Mouse (Mus musculus): ENCODE measurements around the gene Pank3. TPM values are rescaled to one million over a fixed set of nuclear protein-coding genes. Genes with fewer than 3 reads are reported as not detected.

Pank3 gene
- polyA plus RNA-seq, 1 experiment from 2014 or later, result 30.3 TPM

- no peak overlapping the region for H3K4me3 ChIP-seq (replicated peaks)
- H3K9me3 ChIP-seq, result no peaks in the 10 kb centered on the region
- 0 out of 2 replicates have a peak, but pooled peaks cover 3% of the 10 kb centered on the region for H3K4me1 ChIP-seq
- 53% methylated on average over 6 of the region's 6 CpGs for WGBS
- H3K36me3 ChIP-seq (replicated peaks), result no peaks in the 10 kb centered on the region
- H3K9ac ChIP-seq, result no peak overlapping the region
- no peak overlapping the region for H3K27ac ChIP-seq
- no peaks in the 10 kb centered on the region; the same call in 1 of the 2 replicates for H3K27me3 ChIP-seq
- no peak for ATAC-seq (ENCODE audit: low FRiP score)
- H3K4me2 ChIP-seq, result no peak overlapping the region
These were observed 13.7 kb upstream of the Pank3 start for GRCm38 (mm10) chr11:35755546-35755945.

- Histone ChIP-seq H3K4me2 (no peak overlapping the region), H3K9ac (no peak overlapping the region), H3K36me3 (replicated peaks) (no peaks in the 10 kb centered on the region), H3K9me3 (no peaks in the 10 kb centered on the region), H3K4me3 (replicated peaks) (no peak overlapping the region), H3K4me1 (0 out of 2 replicates have a peak, but pooled peaks cover 3% of the 10 kb centered on the region), H3K27me3 (no peaks in the 10 kb centered on the region; the same call in 1 of the 2 replicates), H3K27ac (no peak overlapping the region)
- no peak for ATAC-seq (ENCODE audit: low FRiP score)
- 87% methylated on average over 11 of the region's 11 CpGs for WGBS
These were observed 12.6 kb upstream of the Pank3 start for GRCm38 (mm10) chr11:35756411-35757303.

- Histone ChIP-seq H3K27ac (no peak overlapping the region), H3K4me2 (no peak overlapping the region), H3K9me3 (no peaks in the 10 kb centered on the region), H3K9ac (no peak overlapping the region), H3K4me3 (replicated peaks) (no peak overlapping the region), H3K36me3 (replicated peaks) (no peaks in the 10 kb centered on the region), H3K27me3 (peaks cover 3% of the 10 kb centered on the region; the same call in 1 of the 2 replicates), H3K4me1 (0 out of 2 replicates have a peak, but pooled peaks cover 3% of the 10 kb centered on the region)
- ATAC-seq (ENCODE audit: low FRiP score), result no peak
- 88% methylated on average over 7 of the region's 7 CpGs for WGBS
These were observed 9.2 kb upstream of the Pank3 start for GRCm38 (mm10) chr11:35760001-35760626.

GRCm38 (mm10) chr11:35760627-35761003 lies 8.7 kb upstream of the Pank3 start:
- 0 out of 2 replicates have a peak, but pooled peaks cover 3% of the 10 kb centered on the region for H3K4me1 ChIP-seq
- H3K27ac ChIP-seq, result no peak overlapping the region
- H3K4me2 ChIP-seq, result no peak overlapping the region
- WGBS, result 96% methylated on average over 4 of the region's 4 CpGs
- no peaks in the 10 kb centered on the region for H3K36me3 ChIP-seq (replicated peaks)
- H3K4me3 ChIP-seq (replicated peaks), result no peak overlapping the region
- ATAC-seq (ENCODE audit: low FRiP score), result no peak
- H3K9ac ChIP-seq, result no peak overlapping the region
- H3K9me3 ChIP-seq, result no peaks in the 10 kb centered on the region
- peaks cover 3% of the 10 kb centered on the region; the same call in 1 of the 2 replicates for H3K27me3 ChIP-seq

GRCm38 (mm10) chr11:35766845-35767244 lies 2.4 kb upstream of the Pank3 start:
- Histone ChIP-seq H3K4me1 (peaks cover 14% of the 10 kb centered on the region), H3K27ac (no peak overlapping the region), H3K4me3 (replicated peaks) (no peak overlapping the region), H3K4me2 (no peak overlapping the region), H3K9ac (no peak overlapping the region), H3K9me3 (no peaks in the 10 kb centered on the region), H3K27me3 (0 out of 2 replicates have a peak, but pooled peaks cover 3% of the 10 kb centered on the region), H3K36me3 (replicated peaks) (0 out of 2 replicates have a peak, but pooled peaks cover 2% of the 10 kb centered on the region)
- no peak for ATAC-seq (ENCODE audit: low FRiP score)
- WGBS, result 91% methylated on average over 5 of the region's 5 CpGs

DNA sequence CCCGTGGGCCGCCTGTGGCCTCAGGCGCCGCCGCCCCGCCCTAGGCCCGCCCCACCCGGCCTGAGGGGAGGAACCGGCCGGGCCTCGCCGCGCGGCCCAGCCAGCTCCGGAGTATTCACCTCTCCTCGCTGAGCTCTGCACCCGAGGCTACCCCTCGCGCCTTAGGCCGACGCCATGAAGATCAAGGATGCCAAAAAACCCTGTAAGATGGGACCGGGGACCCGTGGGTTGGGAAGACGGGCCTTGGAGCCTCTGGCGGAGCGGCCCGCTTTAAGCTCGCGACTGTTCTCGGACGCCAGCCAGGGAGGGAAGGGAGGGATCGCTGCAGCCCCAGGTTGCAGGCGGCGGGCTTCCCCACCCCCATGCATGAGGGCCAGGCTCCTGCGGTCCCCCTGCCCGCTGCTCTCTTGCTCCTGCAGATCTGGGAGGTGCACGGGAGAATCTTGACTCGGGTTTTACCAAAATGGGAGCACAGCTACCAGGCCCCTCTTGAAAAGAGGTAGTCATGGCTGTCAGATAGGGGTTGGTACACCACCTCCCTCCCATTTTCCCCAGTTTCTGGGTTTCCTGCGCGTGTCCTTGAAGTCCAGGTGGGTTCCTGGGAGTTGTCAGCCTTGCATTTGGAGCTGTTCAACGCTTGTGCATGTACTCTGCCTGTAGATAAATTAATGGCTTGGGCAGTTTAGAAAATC lies 608 bp downstream of the Pank3 start:
- Histone ChIP-seq H3K4me1 (peaks cover 16% of the 10 kb centered on the region), H3K4me3 (replicated peaks) (peak overlapping the region; percentile 79), H3K9ac (peak overlapping the region; percentile 95), H3K27ac (peak overlapping the region; percentile 96), H3K36me3 (replicated peaks) (peaks cover 2% of the 10 kb centered on the region; the same call in 1 of the 2 replicates), H3K27me3 (no peaks in the 10 kb centered on the region), H3K4me2 (peak overlapping the region; percentile 85), H3K9me3 (no peaks in the 10 kb centered on the region)
- peak; percentile 86 for ATAC-seq (ENCODE audit: low FRiP score)
- under 1% methylated on average over 33 of the region's 41 CpGs for WGBS

DNA sequence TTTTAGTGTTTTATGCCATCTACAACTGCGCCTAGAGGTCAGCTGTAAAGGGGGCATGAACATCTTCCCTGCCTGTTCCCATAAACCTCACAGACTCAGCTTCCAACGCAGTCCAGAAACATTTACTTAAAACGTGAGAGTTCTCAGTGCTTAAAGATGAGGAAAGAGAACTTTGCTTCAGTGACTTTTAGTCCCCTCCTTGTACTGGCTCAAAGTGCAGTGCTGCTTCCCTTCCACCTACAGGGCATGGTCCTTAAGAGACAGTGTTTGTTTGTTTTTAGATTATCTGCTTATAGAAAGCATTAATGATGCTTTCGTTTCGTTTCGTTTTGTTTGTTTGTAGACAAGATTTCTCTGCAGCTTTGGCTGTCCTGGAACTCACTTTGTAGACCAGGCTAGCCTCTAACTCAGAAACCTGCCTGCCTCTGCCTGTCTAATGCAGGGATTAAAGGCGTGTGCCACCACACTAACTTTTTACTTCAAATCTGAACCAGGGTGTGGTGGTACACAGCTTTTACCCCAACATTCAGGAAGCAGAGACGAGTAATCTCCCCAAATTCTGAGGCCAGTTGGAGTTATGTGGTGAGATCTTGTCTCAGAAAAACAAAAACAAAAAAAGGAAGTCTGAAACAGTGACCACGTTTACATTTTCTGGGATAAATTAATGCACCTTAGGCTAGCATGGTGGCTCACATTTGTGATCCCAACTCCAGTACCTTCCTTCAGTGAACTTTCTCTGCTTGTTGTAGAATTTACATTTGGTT lies 1.6 kb downstream of the Pank3 start:
- Histone ChIP-seq H3K4me3 (replicated peaks) (peak overlapping the region; percentile 79), H3K4me2 (peak overlapping the region; percentile 85), H3K4me1 (peaks cover 16% of the 10 kb centered on the region), H3K36me3 (replicated peaks) (peaks cover 3% of the 10 kb centered on the region; the same call in 1 of the 2 replicates), H3K27me3 (no peaks in the 10 kb centered on the region), H3K9ac (peak overlapping the region; percentile 95), H3K9me3 (no peaks in the 10 kb centered on the region), H3K27ac (no peak overlapping the region; the same call in 1 of the 2 replicates)
- 78% methylated on average over 9 of the region's 9 CpGs for WGBS
- ATAC-seq (ENCODE audit: low FRiP score), result no peak

- Histone ChIP-seq H3K27ac (no peak overlapping the region), H3K36me3 (replicated peaks) (peaks cover 45% of the 10 kb centered on the region), H3K9me3 (no peaks in the 10 kb centered on the region), H3K9ac (no peak overlapping the region), H3K27me3 (no peaks in the 10 kb centered on the region), H3K4me1 (peaks cover 12% of the 10 kb centered on the region), H3K4me3 (replicated peaks) (no peak overlapping the region), H3K4me2 (no peak overlapping the region)
- WGBS, result 97% methylated on average over 3 of the region's 3 CpGs
- ATAC-seq (ENCODE audit: low FRiP score), result no peak
These were observed 6.3 kb downstream of the Pank3 start for GRCm38 (mm10) chr11:35775606-35776005.

- no peak for ATAC-seq (ENCODE audit: low FRiP score)
- peaks cover 5% of the 10 kb centered on the region for H3K4me1 ChIP-seq
- no peak overlapping the region for H3K27ac ChIP-seq
- H3K4me2 ChIP-seq, result no peak overlapping the region
- 93% methylated on average over 3 of the region's 3 CpGs for WGBS
- H3K36me3 ChIP-seq (replicated peaks), result peaks cover 44% of the 10 kb centered on the region
- H3K4me3 ChIP-seq (replicated peaks), result no peak overlapping the region
- H3K9ac ChIP-seq, result no peak overlapping the region
- no peaks in the 10 kb centered on the region for H3K9me3 ChIP-seq
- no peaks in the 10 kb centered on the region for H3K27me3 ChIP-seq
These were observed 7.2 kb downstream of the Pank3 start for GRCm38 (mm10) chr11:35776452-35776851.

DNA sequence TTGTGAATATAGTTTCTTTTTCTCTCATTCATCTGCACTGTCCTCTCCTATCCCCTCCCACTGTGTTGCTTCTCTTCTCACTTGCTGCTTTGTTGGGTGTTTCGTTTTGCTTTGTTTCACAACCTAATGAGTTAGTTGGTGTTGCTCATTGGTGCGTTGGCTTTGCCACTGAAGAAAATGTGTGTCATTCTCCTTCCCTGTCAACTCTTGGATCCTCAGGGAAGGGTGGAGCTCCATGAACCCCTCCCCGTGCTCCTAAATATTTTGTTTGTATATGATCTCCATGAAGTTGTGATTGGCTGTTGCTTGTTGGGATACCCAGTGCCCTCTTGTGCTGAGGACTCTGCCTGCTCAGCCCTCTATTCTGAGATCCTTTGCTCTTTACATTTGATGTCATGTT lies 11.1 kb downstream of the Pank3 start:
- no peak for ATAC-seq (ENCODE audit: low FRiP score)
- Histone ChIP-seq H3K27me3 (no peaks in the 10 kb centered on the region), H3K27ac (no peak overlapping the region), H3K9ac (no peak overlapping the region), H3K4me3 (replicated peaks) (no peak overlapping the region), H3K4me1 (no peaks in the 10 kb centered on the region), H3K36me3 (replicated peaks) (peaks cover 83% of the 10 kb centered on the region), H3K4me2 (no peak overlapping the region), H3K9me3 (no peaks in the 10 kb centered on the region)
- WGBS, result 82% methylated on average over 3 of the region's 3 CpGs

GRCm38 (mm10) chr11:35782444-35782843 lies 13.2 kb downstream of the Pank3 start:
- ATAC-seq (ENCODE audit: low FRiP score), result no peak
- peaks cover 79% of the 10 kb centered on the region for H3K36me3 ChIP-seq (replicated peaks)
- H3K9ac ChIP-seq, result no peak overlapping the region
- no peak overlapping the region for H3K4me2 ChIP-seq
- no peak overlapping the region for H3K4me3 ChIP-seq (replicated peaks)
- no peaks in the 10 kb centered on the region for H3K27me3 ChIP-seq
- H3K4me1 ChIP-seq, result no peaks in the 10 kb centered on the region
- H3K9me3 ChIP-seq, result no peaks in the 10 kb centered on the region
- WGBS, result 98% methylated on average over 3 of the region's 3 CpGs
- H3K27ac ChIP-seq, result no peak overlapping the region
